Mouse (Mus musculus) hematopoietic stem cell, adult 5-6 weeks (primary cell): Measurements from ENCODE around the gene Zfp599. TPM values are rescaled to one million over a fixed set of nuclear protein-coding genes. Genes with fewer than 3 reads are reported as not detected.
"Not testable (repeated sequence)": the region's sequence is repeated elsewhere in the genome, so short reads cannot be mapped to it uniquely, and the experiment has no call there.

Source experiments
- ATAC-seq, 2 experiments: fragments of 125-278 bp in 1 of 2; replicated peaks in 1 of 2; 2 replicates each; pipeline ENCODE4 v1.8.0; 2016 to 2017; ENCODE audit warnings: inconsistent platforms in 2 of 2, mild to moderate bottlenecking in 2 of 2, moderate number of reproducible peaks in 2 of 2, low read depth in 1 of 2, moderate TSS enrichment in 1 of 2; ENCODE audit not compliant: low FRiP score in 2 of 2, poor library complexity in 2 of 2, severe bottlenecking in 2 of 2, insufficient read depth in 1 of 2, low TSS enrichment in 1 of 2
- total RNA-seq: library from RNA; stranded (forward); fragments of 172-1452, 232-1000 nt; gene quantifications from 2 replicates; pipeline ENCODE4 v1.2.3, GENCODE M21; 2017

The Zfp599 gene
- total RNA-seq, 1 experiment from 2014 or later = 11.5 TPM

- not testable (repeated sequence) for ATAC-seq
These were observed 33.4 kb downstream of the Zfp599 start for GRCm38 (mm10) chr9:22226389-22226673.

- ATAC-seq = peak; percentile 96 to 99
These were observed 33.9 kb downstream of the Zfp599 start, which contains the start of gene Zfp809 for GRCm38 (mm10) chr9:22225581-22226388. Zfp809 (plus strand) TSS chr9:22225714.

- peak; percentile 52 to 61 for ATAC-seq
These were observed 34.9 kb downstream of the Zfp599 start for GRCm38 (mm10) chr9:22224536-22225503.

GRCm38 (mm10) chr9:22224066-22224465 lies 35.6 kb downstream of the Zfp599 start:
- no peak for ATAC-seq

- ATAC-seq = no peak
These were observed 41.7 kb downstream of the Zfp599 start for GRCm38 (mm10) chr9:22217858-22218493.

GRCm38 (mm10) chr9:22216705-22217104 lies 43.0 kb downstream of the Zfp599 start:
- no peak for ATAC-seq

- ATAC-seq = no peak
These were observed 45.1 kb downstream of the Zfp599 start for GRCm38 (mm10) chr9:22214549-22214948.

GRCm38 (mm10) chr9:22213785-22214194 lies 45.9 kb downstream of the Zfp599 start:
- no peak for ATAC-seq

Other genes with a start within 250 kb of the Zfp599 start
- not detected in 2 replicates for gene Elavl3, start 207.9 kb downstream of the Zfp599 start, total RNA-seq
- gene Gm49318, start 188.6 kb downstream of the Zfp599 start, total RNA-seq = not detected in 2 replicates
- 11.1 and 12.9 TPM in 2 replicates for gene Zfp653, start 188.5 kb downstream of the Zfp599 start, total RNA-seq
- 15.9 and 17.7 TPM in 2 replicates for gene Ecsit, start 174.5 kb downstream of the Zfp599 start, total RNA-seq
- not detected in 2 replicates for gene Cnn1, start 160.7 kb downstream of the Zfp599 start, total RNA-seq
- 43.6 and 44.7 TPM in 2 replicates for gene Elof1, start 142.7 kb downstream of the Zfp599 start, total RNA-seq
- 1.1 and 2.8 TPM in 2 replicates for gene Acp5, start 124.2 kb downstream of the Zfp599 start, total RNA-seq
- 10.4 and 26.5 TPM in 2 replicates for gene Pigyl, start 103.0 kb downstream of the Zfp599 start, total RNA-seq
- gene Zfp872, start 71.8 kb downstream of the Zfp599 start, total RNA-seq = not detected in 2 replicates
- 38.2 and 48.4 TPM in 2 replicates for gene Zfp809, start 34.2 kb downstream of the Zfp599 start, total RNA-seq
- 10.6 and 21.5 TPM in 2 replicates for gene Zfp810, start 47.8 kb upstream of the Zfp599 start, total RNA-seq
- 36.2 and 39.2 TPM in 2 replicates for gene Anln, start 129.3 kb upstream of the Zfp599 start, total RNA-seq
- gene 9530077C05Rik, start 151.6 kb upstream of the Zfp599 start, total RNA-seq = 3.8 and 8.7 TPM in 2 replicates
- not detected in 2 replicates for gene Gm17545, start 194.4 kb upstream of the Zfp599 start, total RNA-seq
- 173 and 179 TPM in 2 replicates for gene Rp9, start 209.8 kb upstream of the Zfp599 start, total RNA-seq
- gene Bbs9, start 215.8 kb upstream of the Zfp599 start, total RNA-seq = 19.8 and 41.6 TPM in 2 replicates